Mouse (Mus musculus): ENCODE data around the gene Itgad. TPM values are rescaled to one million over a fixed set of nuclear protein-coding genes. Genes with fewer than 3 reads are reported as not detected.

Itgad gene
- total and polyA plus RNA-seq, 2 experiments from 2014 or later = 0.25 TPM; not detected in 1

DNA sequence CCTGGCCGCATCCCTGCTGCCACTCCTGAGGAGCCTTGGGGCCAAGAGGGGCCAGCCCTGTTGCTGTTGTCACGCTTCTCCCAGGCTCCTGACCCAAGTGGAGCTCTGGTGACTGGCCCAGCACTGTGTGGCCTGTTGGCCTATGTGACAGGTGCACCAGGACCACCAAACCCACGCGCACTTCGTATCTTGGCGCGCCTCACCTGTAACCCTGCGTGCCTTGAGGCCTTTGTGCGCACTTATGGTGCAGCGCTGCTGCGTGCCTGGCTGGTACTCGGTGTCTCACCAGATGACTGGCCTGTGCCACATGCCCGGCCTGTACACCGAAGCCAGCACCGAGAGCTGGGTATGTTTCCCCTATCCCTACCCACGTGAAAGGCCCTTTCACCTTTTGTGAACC, 88.2 kb downstream of the Itgad start:
- Histone ChIP-seq H3K27me3 (ENCODE audit: control insufficient read depth, insufficient read depth, low read length) (no peaks in the 10 kb centered on the region), H3K4me1 (ENCODE audit: control insufficient read depth, insufficient read depth) (peaks cover 8% of the 10 kb centered on the region; the same call in 1 of the 2 replicates), H3K9ac (replicated peaks; ENCODE audit: low read depth, low read length) (no peak overlapping the region), H3K4me2 (ENCODE audit: low read depth, low read length) (no peak overlapping the region), H3K36me3 (replicated peaks; ENCODE audit: control insufficient read depth, insufficient read depth, low read length) (peaks cover 51% of the 10 kb centered on the region), H3K27ac (ENCODE audit: low read depth) (no peak overlapping the region), H3K9me3 (replicated peaks; ENCODE audit: control insufficient read depth, low read length) (no peaks in the 10 kb centered on the region), H3K4me3 (ENCODE audit: low read depth, low read length) (no peak overlapping the region)
- TF ChIP-seq EP300 (IDR thresholded peaks at IDR 0.05; ENCODE audit: low read depth) = no peak
- TF ChIP-seq CTCF (IDR thresholded peaks at IDR 0.05; ENCODE audit: low read depth) = no peak
- ATAC-seq (ENCODE audit: insufficient read depth, low read depth) (no peak), DNase-seq (ENCODE audit: low spot score) (no peak)
- 94% methylated on average over 16 of the region's 16 CpGs for WGBS

DNA sequence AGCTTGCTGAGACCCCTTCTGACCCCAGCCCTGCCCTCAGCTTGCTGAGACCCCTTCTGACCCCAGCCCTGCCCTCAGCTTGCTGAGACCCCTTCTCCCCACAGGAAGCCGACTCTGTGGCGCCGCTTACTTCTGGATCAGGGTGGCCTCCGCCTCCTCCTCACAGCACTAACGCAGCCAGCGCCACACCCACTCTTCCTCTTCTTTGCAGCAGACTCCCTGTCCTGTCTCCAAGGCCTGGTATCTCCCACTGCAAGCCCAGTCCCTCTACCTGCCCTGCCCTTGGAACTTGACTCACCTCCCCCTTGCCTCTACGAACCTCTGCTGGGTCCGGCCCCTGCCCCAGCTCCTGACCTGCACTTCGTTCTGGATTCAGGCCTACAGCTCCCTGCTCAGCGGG, 89.7 kb downstream of the Itgad start:
- H3K4me3 ChIP-seq (ENCODE audit: low read depth, low read length) = no peak overlapping the region

GRCm38 (mm10) chr7:128244410-128245025, 90.3 kb downstream of the Itgad start:
- no peaks in the 10 kb centered on the region for H3K27me3 ChIP-seq (ENCODE audit: control insufficient read depth, insufficient read depth, low read length)
- H3K4me2 ChIP-seq (ENCODE audit: low read depth, low read length) = no peak overlapping the region
- WGBS = 92% methylated on average over 18 of the region's 18 CpGs
- ATAC-seq (ENCODE audit: insufficient read depth, low read depth) (no peak), DNase-seq (ENCODE audit: low spot score) (no peak)
- H3K9me3 ChIP-seq (replicated peaks; ENCODE audit: control insufficient read depth, low read length) = no peaks in the 10 kb centered on the region
- no peak for TF ChIP-seq CTCF (IDR thresholded peaks at IDR 0.05; ENCODE audit: low read depth)
- no peak for TF ChIP-seq EP300 (IDR thresholded peaks at IDR 0.05; ENCODE audit: low read depth)
- H3K27ac ChIP-seq (ENCODE audit: low read depth) = no peak overlapping the region
- no peak overlapping the region; the same call in 1 of the 2 replicates for H3K9ac ChIP-seq (replicated peaks; ENCODE audit: low read depth, low read length)
- H3K4me1 ChIP-seq (ENCODE audit: control insufficient read depth, insufficient read depth) = peaks cover 18% of the 10 kb centered on the region
- H3K4me3 ChIP-seq (ENCODE audit: low read depth, low read length) = no peak overlapping the region
- peaks cover 60% of the 10 kb centered on the region for H3K36me3 ChIP-seq (replicated peaks; ENCODE audit: control insufficient read depth, insufficient read depth, low read length)

More for the DNA sequence above, 89.7 kb downstream of the Itgad start:
- Histone ChIP-seq H3K9ac (replicated peaks; ENCODE audit: low read depth, low read length) (no peak overlapping the region), H3K36me3 (replicated peaks; ENCODE audit: control insufficient read depth, insufficient read depth, low read length) (peaks cover 54% of the 10 kb centered on the region), H3K27ac (ENCODE audit: low read depth) (no peak overlapping the region), H3K9me3 (replicated peaks; ENCODE audit: control insufficient read depth, low read length) (no peaks in the 10 kb centered on the region), H3K4me1 (ENCODE audit: control insufficient read depth, insufficient read depth) (peaks cover 17% of the 10 kb centered on the region), H3K4me2 (ENCODE audit: low read depth, low read length) (no peak overlapping the region), H3K27me3 (ENCODE audit: control insufficient read depth, insufficient read depth, low read length) (no peaks in the 10 kb centered on the region)
- ATAC-seq (ENCODE audit: insufficient read depth, low read depth) (no peak), DNase-seq (ENCODE audit: low spot score) (no peak)
- WGBS = 71% methylated on average over 10 of the region's 10 CpGs
- TF ChIP-seq CTCF (IDR thresholded peaks at IDR 0.05; ENCODE audit: low read depth) = no peak
- no peak for TF ChIP-seq EP300 (IDR thresholded peaks at IDR 0.05; ENCODE audit: low read depth)

- H3K4me2 ChIP-seq (ENCODE audit: low read depth, low read length) = peak overlapping the region; percentile 76
- H3K9me3 ChIP-seq (replicated peaks; ENCODE audit: control insufficient read depth, low read length) = no peaks in the 10 kb centered on the region
- no peaks in the 10 kb centered on the region for H3K27me3 ChIP-seq (ENCODE audit: control insufficient read depth, insufficient read depth, low read length)
- no peak for DNase-seq (ENCODE audit: low spot score)
- H3K4me1 ChIP-seq (ENCODE audit: control insufficient read depth, insufficient read depth) = peaks cover 18% of the 10 kb centered on the region
- no peak for ATAC-seq (ENCODE audit: insufficient read depth, low read depth)
- H3K9ac ChIP-seq (replicated peaks; ENCODE audit: low read depth, low read length) = no peak overlapping the region
- no peak overlapping the region for H3K4me3 ChIP-seq (ENCODE audit: low read depth, low read length)
- WGBS = 79% methylated on average over 4 of the region's 4 CpGs
- TF ChIP-seq CTCF (IDR thresholded peaks at IDR 0.05; ENCODE audit: low read depth) (no peak), EP300 (IDR thresholded peaks at IDR 0.05; ENCODE audit: low read depth) (no peak)
- H3K36me3 ChIP-seq (replicated peaks; ENCODE audit: control insufficient read depth, insufficient read depth, low read length) = peaks cover 59% of the 10 kb centered on the region
- peak overlapping the region; percentile 96 for H3K27ac ChIP-seq (ENCODE audit: low read depth)
Measured at GRCm38 (mm10) chr7:128245547-128245946, 91.4 kb downstream of the Itgad start.

DNA sequence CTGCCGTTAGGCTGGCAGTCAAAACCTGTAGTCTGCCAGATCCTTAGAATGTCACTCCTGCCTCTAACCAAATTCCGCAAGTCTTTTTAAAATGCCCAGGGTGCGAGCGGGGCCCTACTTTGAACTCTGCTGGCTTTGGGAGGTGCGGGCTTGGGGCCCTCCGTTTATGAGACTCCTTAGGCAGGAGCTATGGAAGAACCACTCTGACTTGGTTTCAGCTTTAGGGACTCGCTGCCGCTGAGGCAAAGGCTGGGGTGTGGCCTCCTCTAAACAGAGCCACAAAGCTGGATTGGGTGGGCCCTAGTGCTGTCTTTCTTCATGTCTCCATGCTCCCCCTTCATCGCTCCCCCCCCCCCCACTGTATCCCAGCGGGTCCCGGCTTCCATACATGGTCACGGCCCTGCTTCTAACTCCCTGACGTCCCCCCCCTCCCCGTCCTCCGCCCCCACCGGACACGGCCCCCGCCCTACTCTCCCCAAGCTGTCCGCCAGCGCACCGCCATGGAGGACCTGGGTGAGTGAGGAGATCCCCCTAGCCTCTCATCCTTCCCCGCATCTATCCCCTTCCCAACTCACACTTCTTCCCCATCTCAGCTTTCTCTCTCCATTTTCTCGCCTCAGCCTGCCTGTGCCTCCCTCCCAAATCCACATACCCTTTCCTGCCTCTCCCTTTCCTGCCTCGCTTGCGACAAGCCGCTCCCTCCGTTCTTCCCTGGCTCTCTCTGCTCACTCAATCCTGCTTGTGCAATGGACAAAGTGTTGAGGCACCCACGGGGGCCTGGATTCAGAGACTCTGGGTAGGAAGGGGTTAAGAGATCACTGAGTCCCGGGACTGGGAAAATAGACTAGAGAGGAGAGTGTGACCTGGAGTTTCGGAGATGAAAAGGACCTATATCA, 92.6 kb downstream of the Itgad start, which contains the start of gene Tgfb1i1:
Tgfb1i1 (plus strand) TSS at position 317 of the 896 bp plus-strand sequence.
- Histone ChIP-seq H3K36me3 (replicated peaks; ENCODE audit: control insufficient read depth, insufficient read depth, low read length) (peaks cover 56% of the 10 kb centered on the region), H3K9ac (replicated peaks; ENCODE audit: low read depth, low read length) (peak within 1 kb of the TSS; percentile 92), H3K27me3 (ENCODE audit: control insufficient read depth, insufficient read depth, low read length) (no peaks in the 10 kb centered on the region), H3K4me3 (ENCODE audit: low read depth, low read length) (peak within 1 kb of the TSS; percentile 82), H3K4me2 (ENCODE audit: low read depth, low read length) (peak within 1 kb of the TSS; percentile 76), H3K27ac (ENCODE audit: low read depth) (peak within 1 kb of the TSS; percentile 96), H3K4me1 (ENCODE audit: control insufficient read depth, insufficient read depth) (peaks cover 18% of the 10 kb centered on the region), H3K9me3 (replicated peaks; ENCODE audit: control insufficient read depth, low read length) (no peaks in the 10 kb centered on the region)
- TF ChIP-seq CTCF (IDR thresholded peaks at IDR 0.05; ENCODE audit: low read depth) = no peak
- 0 out of 2 replicates have a peak, but pooled peaks have one; percentile 19 for TF ChIP-seq EP300 (IDR thresholded peaks at IDR 0.05; ENCODE audit: low read depth)
- ATAC-seq (ENCODE audit: insufficient read depth, low read depth) (peak; percentile 90), DNase-seq (ENCODE audit: low spot score) (peak; percentile 85)
- WGBS = under 1% methylated on average over 29 of the region's 30 CpGs

All from heart, postnatal 0 days (tissue).